ENCODE assay signal across 8 mouse cellular contexts in genomic region chr4:128971065-128971694, GRCm38 (mm10). TPM values are rescaled to one million over a fixed set of nuclear protein-coding genes. Genes with fewer than 3 reads are reported as not detected.
DNase-seq lines count a peak whose midpoint lies in the region; ATAC-seq and TF ChIP-seq lines count a peak whose summit lies in the region.

No protein-coding gene starts in this region.

- no peaks in the 10 kb centered on the region for H3K9me3 ChIP-seq in forebrain, postnatal 0 days (ENCODE audit: low read length)
- no peaks in the 10 kb centered on the region for H3K9me3 ChIP-seq in intestine, embryonic 16.5 days (ENCODE audit: control insufficient read depth, low read length)
- H3K9me3 ChIP-seq in liver, embryonic 11.5 days (ENCODE audit: control insufficient read depth, low read length): no peaks in the 10 kb centered on the region
- H3K9me3 ChIP-seq in neural tube, embryonic 13.5 days: no peaks in the 10 kb centered on the region

- H3K27me3 ChIP-seq in forebrain, postnatal 0 days (ENCODE audit: insufficient read depth, low read length): no peaks in the 10 kb centered on the region
- H3K27me3 ChIP-seq in intestine, embryonic 16.5 days (replicated peaks; ENCODE audit: control insufficient read depth, insufficient read depth, low read length): no peaks in the 10 kb centered on the region
- H3K27me3 ChIP-seq in liver, embryonic 11.5 days (replicated peaks; ENCODE audit: control insufficient read depth, insufficient read depth, low read length): peaks cover 3% of the 10 kb centered on the region
- H3K27me3 ChIP-seq in neural tube, embryonic 13.5 days: no peaks in the 10 kb centered on the region

- no peak overlapping the region for H3K9ac ChIP-seq in forebrain, postnatal 0 days
- H3K9ac ChIP-seq in intestine, embryonic 16.5 days (ENCODE audit: low read depth, low read length): no peak overlapping the region
- no peak overlapping the region for H3K9ac ChIP-seq in liver, embryonic 11.5 days (ENCODE audit: low read depth, low read length)
- no peak overlapping the region; the same call in 1 of the 2 replicates for H3K9ac ChIP-seq in neural tube, embryonic 13.5 days

- H3K36me3 ChIP-seq in forebrain, postnatal 0 days (ENCODE audit: insufficient read depth): no peaks in the 10 kb centered on the region
- H3K36me3 ChIP-seq in intestine, embryonic 16.5 days (ENCODE audit: control insufficient read depth, insufficient read depth, low read length): no peaks in the 10 kb centered on the region
- no peaks in the 10 kb centered on the region for H3K36me3 ChIP-seq in liver, embryonic 11.5 days (ENCODE audit: control insufficient read depth, insufficient read depth, low read length)
- no peaks in the 10 kb centered on the region for H3K36me3 ChIP-seq in neural tube, embryonic 13.5 days

- H3K27ac ChIP-seq in forebrain, postnatal 0 days (ENCODE audit: low read depth, low read length): no peak overlapping the region
- H3K27ac ChIP-seq in intestine, embryonic 16.5 days (ENCODE audit: low read length): no peak overlapping the region
- no peak overlapping the region for H3K27ac ChIP-seq in liver, embryonic 11.5 days (ENCODE audit: low read depth, low read length)
- no peak overlapping the region for H3K27ac ChIP-seq in neural tube, embryonic 13.5 days (replicated peaks)

- ATAC-seq in cerebellum, adult (ENCODE audit: insufficient number of reproducible peaks, low FRiP score, low TSS enrichment): peak; percentile 49; the same call in 1 of the 2 replicates
- ATAC-seq in forebrain, postnatal 0 days: peak; percentile 63
- ATAC-seq in intestine, embryonic 16.5 days: peak; percentile 34
- no peak for ATAC-seq in liver, embryonic 11.5 days (replicated peaks; ENCODE audit: low FRiP score)
- peak; percentile 55 for ATAC-seq in neural tube, embryonic 13.5 days (ENCODE audit: low read depth)

- TF ChIP-seq CTCF in forebrain, postnatal 0 days (IDR thresholded peaks at IDR 0.05; ENCODE audit: low read depth): peak; percentile 77

- H3K4me2 ChIP-seq in forebrain, postnatal 0 days (ENCODE audit: low read depth): no peak overlapping the region
- H3K4me2 ChIP-seq in intestine, embryonic 16.5 days (ENCODE audit: low read depth, low read length): no peak overlapping the region
- H3K4me2 ChIP-seq in liver, embryonic 11.5 days: no peak overlapping the region; the same call in 1 of the 2 replicates
- no peak overlapping the region for H3K4me2 ChIP-seq in neural tube, embryonic 13.5 days

- 0 out of 2 replicates have a peak, but pooled peaks cover 12% of the 10 kb centered on the region for H3K4me1 ChIP-seq in forebrain, postnatal 0 days (ENCODE audit: insufficient read depth)
- 0 out of 2 replicates have a peak, but pooled peaks cover 4% of the 10 kb centered on the region for H3K4me1 ChIP-seq in intestine, embryonic 16.5 days (ENCODE audit: control insufficient read depth, insufficient read depth, low read length)
- H3K4me1 ChIP-seq in liver, embryonic 11.5 days (replicated peaks; ENCODE audit: control insufficient read depth, insufficient read depth, low read length): no peaks in the 10 kb centered on the region; the same call in 1 of the 2 replicates
- peaks cover 19% of the 10 kb centered on the region for H3K4me1 ChIP-seq in neural tube, embryonic 13.5 days (replicated peaks)

- no peak overlapping the region for H3K4me3 ChIP-seq in forebrain, postnatal 0 days (ENCODE audit: low read depth, low read length)
- H3K4me3 ChIP-seq in intestine, embryonic 16.5 days (ENCODE audit: low read length): no peak overlapping the region
- H3K4me3 ChIP-seq in liver, embryonic 11.5 days (ENCODE audit: low read depth, low read length): no peak overlapping the region
- no peak overlapping the region for H3K4me3 ChIP-seq in neural tube, embryonic 13.5 days

- WGBS in forebrain, postnatal 0 days: 41% methylated on average over 14 of the region's 14 CpGs
- 42% methylated on average over 14 of the region's 14 CpGs for WGBS in intestine, embryonic 16.5 days
- 40% methylated on average over 14 of the region's 14 CpGs for WGBS in liver, embryonic 11.5 days
- 41% methylated on average over 14 of the region's 14 CpGs for WGBS in neural tube, embryonic 13.5 days

- peak; percentile 78 to 81 for DNase-seq in right cerebral cortex, adult 2 months (ENCODE audit: low spot score in 2 of 2)
- DNase-seq in right cerebral cortex, adult 18-20 months: no peak
- DNase-seq in forebrain, postnatal 0 days: peak; percentile 84
- peak; percentile 72 for DNase-seq in liver, embryonic 11.5 days (ENCODE audit: low spot score)
- peak; percentile 73 for DNase-seq in thymus, postnatal 25 days

RNA-seq across cellular contexts. Expression of gene Azin2, which starts 8.9 kb away (rescaled TPM):
- 19.2 and 23.4 TPM in 2 replicates for total RNA-seq in forebrain, postnatal 0 days (2014; rRNA removed)
- polyA plus RNA-seq in forebrain, postnatal 0 days (2015; fragmentation: Nextera tagmentation; extraction: Ambion mirVana): 16.4 and 18.0 TPM in 2 replicates
- 11.1 and 12.5 TPM in 2 replicates for polyA plus RNA-seq in intestine, embryonic 16.5 days (2015; fragmentation: Nextera tagmentation; extraction: Ambion mirVana)
- 4.6 and 5.8 TPM in 2 replicates for polyA plus RNA-seq in liver, embryonic 11.5 days (2014; fragmentation: Nextera tagmentation; extraction: Ambion mirVana)
- 14.3 and 16.9 TPM in 2 replicates for polyA plus RNA-seq in neural tube, embryonic 13.5 days (2015; fragmentation: Nextera tagmentation; extraction: Ambion mirVana)

RNA-seq across cellular contexts. Expression of gene Ak2, which starts 20.6 kb away (rescaled TPM):
- total RNA-seq in forebrain, postnatal 0 days (2014; rRNA removed): 30.8 and 33.0 TPM in 2 replicates
- polyA plus RNA-seq in forebrain, postnatal 0 days (2015; fragmentation: Nextera tagmentation; extraction: Ambion mirVana): 58.5 and 64.2 TPM in 2 replicates
- 343 and 356 TPM in 2 replicates for polyA plus RNA-seq in intestine, embryonic 16.5 days (2015; fragmentation: Nextera tagmentation; extraction: Ambion mirVana)
- polyA plus RNA-seq in liver, embryonic 11.5 days (2014; fragmentation: Nextera tagmentation; extraction: Ambion mirVana): 235 and 256 TPM in 2 replicates
- polyA plus RNA-seq in neural tube, embryonic 13.5 days (2015; fragmentation: Nextera tagmentation; extraction: Ambion mirVana): 89.3 and 92.9 TPM in 2 replicates
